In the genomic region with DNA sequence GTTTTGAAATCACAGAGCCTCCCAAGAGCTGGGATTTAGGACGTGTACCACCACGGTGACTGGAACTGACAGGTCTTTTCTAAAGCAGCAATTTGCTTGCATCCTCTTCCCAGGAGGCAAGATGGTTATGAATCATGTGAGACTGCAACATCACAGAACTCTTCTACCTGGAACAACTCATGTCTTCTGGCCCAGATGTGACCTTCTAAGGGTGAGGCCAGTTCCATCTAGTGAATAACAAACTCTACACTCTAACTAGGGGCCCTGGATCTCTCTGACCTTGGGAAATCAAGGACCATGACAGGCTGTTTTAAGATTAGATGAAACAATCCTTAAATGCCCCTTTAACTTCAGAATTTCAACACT, we compare ENCODE assay signal across 8 mouse cellular contexts. TPM values are rescaled to one million over a fixed set of nuclear protein-coding genes. Genes with fewer than 3 reads are reported as not detected.
A peak's percentile ranks its signal among the peaks of the same experiment; 100 is the strongest.
DNase-seq lines count a peak whose midpoint lies in the region; ATAC-seq lines count a peak whose summit lies in the region.

No protein-coding gene starts in this region.

- H3K27me3 ChIP-seq in heart, embryonic 10.5 days (ENCODE audit: insufficient read depth, poor library complexity, severe bottlenecking), result no peaks in the 10 kb centered on the region
- no peaks in the 10 kb centered on the region for H3K27me3 ChIP-seq in forebrain, embryonic 14.5 days (replicated peaks; ENCODE audit: control insufficient read depth, insufficient read depth, low read length)
- no peaks in the 10 kb centered on the region for H3K27me3 ChIP-seq in kidney, embryonic 15.5 days
- no peaks in the 10 kb centered on the region for H3K27me3 ChIP-seq in neural tube, embryonic 13.5 days

- H3K36me3 ChIP-seq in heart, embryonic 10.5 days, result peaks cover 24% of the 10 kb centered on the region
- H3K36me3 ChIP-seq in forebrain, embryonic 14.5 days (ENCODE audit: control insufficient read depth, insufficient read depth, low read length), result peaks cover 20% of the 10 kb centered on the region
- H3K36me3 ChIP-seq in kidney, embryonic 15.5 days, result peaks cover 24% of the 10 kb centered on the region
- peaks cover 13% of the 10 kb centered on the region for H3K36me3 ChIP-seq in neural tube, embryonic 13.5 days

- WGBS in heart, embryonic 10.5 days, result 52% methylated on average over 2 of the region's 2 CpGs
- 19% methylated on average over 2 of the region's 2 CpGs for WGBS in forebrain, embryonic 14.5 days
- 78% methylated on average over 2 of the region's 2 CpGs for WGBS in kidney, embryonic 15.5 days
- WGBS in neural tube, embryonic 13.5 days, result 45% methylated on average over 2 of the region's 2 CpGs

- H3K4me2 ChIP-seq in forebrain, embryonic 14.5 days (ENCODE audit: low read length), result peak overlapping the region; percentile 68
- peak overlapping the region; percentile 42 for H3K4me2 ChIP-seq in kidney, embryonic 15.5 days
- H3K4me2 ChIP-seq in neural tube, embryonic 13.5 days, result peak overlapping the region; percentile 86

- H3K27ac ChIP-seq in heart, embryonic 10.5 days, result peak overlapping the region; percentile 93
- H3K27ac ChIP-seq in forebrain, embryonic 14.5 days (ENCODE audit: low read depth, low read length), result no peak overlapping the region
- peak overlapping the region; percentile 58 for H3K27ac ChIP-seq in kidney, embryonic 15.5 days
- peak overlapping the region; percentile 42 for H3K27ac ChIP-seq in neural tube, embryonic 13.5 days (replicated peaks)

- peak overlapping the region; percentile 84 for H3K4me3 ChIP-seq in heart, embryonic 10.5 days
- H3K4me3 ChIP-seq in forebrain, embryonic 14.5 days (ENCODE audit: low read depth, low read length), result peak overlapping the region; percentile 10; the same call in 1 of the 2 replicates
- H3K4me3 ChIP-seq in kidney, embryonic 15.5 days (replicated peaks), result peak overlapping the region; percentile 17
- peak overlapping the region; percentile 62 for H3K4me3 ChIP-seq in neural tube, embryonic 13.5 days

- ATAC-seq in forebrain, embryonic 14.5 days, result no peak
- no peak for ATAC-seq in kidney, embryonic 15.5 days (replicated peaks; ENCODE audit: low FRiP score)
- no peak for ATAC-seq in neural tube, embryonic 13.5 days (ENCODE audit: low read depth)

- peak overlapping the region; percentile 18; the same call in 1 of the 2 replicates for H3K9ac ChIP-seq in forebrain, embryonic 14.5 days (ENCODE audit: low read length)
- H3K9ac ChIP-seq in kidney, embryonic 15.5 days, result no peak overlapping the region
- H3K9ac ChIP-seq in neural tube, embryonic 13.5 days, result peak overlapping the region; percentile 44; the same call in 1 of the 2 replicates

- H3K4me1 ChIP-seq in heart, embryonic 10.5 days, result 0 out of 2 replicates have a peak, but pooled peaks cover 12% of the 10 kb centered on the region
- peaks cover 18% of the 10 kb centered on the region for H3K4me1 ChIP-seq in forebrain, embryonic 14.5 days (ENCODE audit: control insufficient read depth, insufficient read depth, low read length)
- H3K4me1 ChIP-seq in kidney, embryonic 15.5 days, result peaks cover 21% of the 10 kb centered on the region
- peaks cover 31% of the 10 kb centered on the region for H3K4me1 ChIP-seq in neural tube, embryonic 13.5 days (replicated peaks)

- no peak for DNase-seq in heart, embryonic 10.5 days (ENCODE audit: low spot score)
- DNase-seq in heart, adult 9 months (ENCODE audit: low spot score in 2 of 2), result no peak
- DNase-seq in forebrain, embryonic 14.5 days (ENCODE audit: low spot score), result peak; percentile 12
- DNase-seq in right cerebral cortex, postnatal 25 days, result no peak
- no peak for DNase-seq in adrenal gland, adult 8-10 months
- no peak for DNase-seq in ovary, postnatal 10 days (ENCODE audit: low spot score)

- no peaks in the 10 kb centered on the region for H3K9me3 ChIP-seq in heart, embryonic 10.5 days
- no peaks in the 10 kb centered on the region for H3K9me3 ChIP-seq in forebrain, embryonic 14.5 days (replicated peaks; ENCODE audit: control insufficient read depth, low read length)
- H3K9me3 ChIP-seq in kidney, embryonic 15.5 days (replicated peaks), result no peaks in the 10 kb centered on the region
- H3K9me3 ChIP-seq in neural tube, embryonic 13.5 days, result no peaks in the 10 kb centered on the region

RNA-seq across cellular contexts. Expression of a gene that starts 1.9 kb away (rescaled TPM):
- polyA plus RNA-seq in heart, embryonic 10.5 days (2016; fragmentation: Nextera tagmentation; extraction: Ambion mirVana), result 6.8 and 7.0 TPM in 2 replicates
- polyA plus RNA-seq in forebrain, embryonic 14.5 days (2014; fragmentation: Nextera tagmentation; extraction: Ambion mirVana), result 7.3 and 9.9 TPM in 2 replicates
- 11.5 and 11.8 TPM in 2 replicates for polyA plus RNA-seq in kidney, embryonic 15.5 days (2015; fragmentation: Nextera tagmentation; extraction: Ambion mirVana)
- polyA plus RNA-seq in neural tube, embryonic 13.5 days (2015; fragmentation: Nextera tagmentation; extraction: Ambion mirVana), result 10.8 and 10.9 TPM in 2 replicates
- 10 to 100 TPM; 13.1 to 19.6 (median 17.7) TPM for total RNA-seq in adrenal gland, adult 8-10 months (2022)

RNA-seq across cellular contexts. Expression of a gene that starts 2.1 kb away (rescaled TPM):
- polyA plus RNA-seq in heart, embryonic 10.5 days (2016; fragmentation: Nextera tagmentation; extraction: Ambion mirVana), result 800 and 1,183 TPM in 2 replicates
- polyA plus RNA-seq in forebrain, embryonic 14.5 days (2014; fragmentation: Nextera tagmentation; extraction: Ambion mirVana), result 547 and 566 TPM in 2 replicates
- polyA plus RNA-seq in kidney, embryonic 15.5 days (2015; fragmentation: Nextera tagmentation; extraction: Ambion mirVana), result 636 and 660 TPM in 2 replicates
- polyA plus RNA-seq in neural tube, embryonic 13.5 days (2015; fragmentation: Nextera tagmentation; extraction: Ambion mirVana), result 463 and 487 TPM in 2 replicates
- total RNA-seq in adrenal gland, adult 8-10 months (2022), result 100 to 1,000 TPM; 399 to 717 (median 551) TPM

Comparison
In these comparisons a context has a peak if more than half of its experiments do, and no peak if none do; other contexts are left out.
1. H3K4me3 ChIP-seq: peak in every context shown above with its lines; median percentile 84 in heart, embryonic 10.5 days; 62 in neural tube, embryonic 13.5 days; 17 in kidney, embryonic 15.5 days; 10 in forebrain, embryonic 14.5 days.